Mouse (Mus musculus) midbrain, postnatal 0 days (tissue): Measurements from ENCODE around the gene Srgap2. TPM values are rescaled to one million over a fixed set of nuclear protein-coding genes. Genes with fewer than 3 reads are reported as not detected.

Experiments
- ATAC-seq: fragments of 200-750 bp; cut with Nextera tagmentation; 2 replicates; pipeline ENCODE4 v1.8.0; 2017; ENCODE audit warnings: moderate number of reproducible peaks, mild to moderate bottlenecking, moderate TSS enrichment, moderate library complexity; ENCODE audit not compliant: low FRiP score
- DNase-seq: peaks from one replicate; pipeline ENCODE4 v3.0.0-alpha.2; 2015; ENCODE audit warnings: low spot score
- H3K27ac ChIP-seq: fragments of 300-500 bp; sonication (generic); 2 replicates; pipeline ENCODE4 v1.5.1; 2014; ENCODE audit warnings: low read depth, mild to moderate bottlenecking, low read length, mixed read lengths
- H3K27me3 ChIP-seq: fragments of 300-500 bp; sonication (generic); 2 replicates; pipeline ENCODE4 v1.6.1; 2014; ENCODE audit warnings: low read length, control low read depth, mixed read lengths; ENCODE audit not compliant: insufficient read depth
- H3K36me3 ChIP-seq: fragments of 300-500 bp; sonication (generic); 2 replicates; pipeline ENCODE4 v1.6.1; 2014; ENCODE audit warnings: low read length, control low read depth, mixed read lengths; ENCODE audit not compliant: insufficient read depth
- H3K4me1 ChIP-seq: fragments of 300-500 bp; sonication (generic); 2 replicates; pipeline ENCODE4 v1.6.1; 2014; ENCODE audit warnings: mild to moderate bottlenecking, control low read depth, antibody characterized with exemption, low read length, mixed read lengths; ENCODE audit not compliant: insufficient read depth
- H3K4me2 ChIP-seq: fragments of 300-500 bp; sonication (generic); 2 replicates; pipeline ENCODE4 v1.6.1; 2014; ENCODE audit warnings: low read depth, mild to moderate bottlenecking, low read length, mixed read lengths; ENCODE audit not compliant: poor library complexity, severe bottlenecking
- H3K4me3 ChIP-seq: fragments of 300-500 bp; sonication (generic); 2 replicates; pipeline ENCODE4 v1.5.1; 2014; ENCODE audit warnings: low read depth, mild to moderate bottlenecking, low read length, moderate library complexity
- H3K9ac ChIP-seq: fragments of 300-500 bp; sonication (generic); replicated peaks from 2 replicates; pipeline ENCODE4 v1.6.1; 2014; ENCODE audit warnings: mild to moderate bottlenecking, low read length, moderate library complexity, mixed read lengths; ENCODE audit not compliant: poor library complexity, severe bottlenecking
- H3K9me3 ChIP-seq: fragments of 300-500 bp; sonication (generic); 2 replicates; pipeline ENCODE4 v1.6.1; 2016; ENCODE audit warnings: low read length, control low read depth
- CTCF ChIP-seq: IDR thresholded peaks from 2 replicates; pipeline ENCODE4 v1.5.1; 2016; ENCODE audit warnings: antibody characterized with exemption, mild to moderate bottlenecking
- WGBS: fragments of 180-500 bp; shearing (Covaris S2); extraction: QIAGEN DNeasy Blood & Tissue Kit; methylation state at CpG from one replicate; pipeline ENCODE4 v1.1.7; 2014; 5-methylcytosine and 5-hydroxymethylcytosine counted together
- polyA plus RNA-seq: library from polyadenylated mRNA; unstranded; fragments of >200 nt; fragmentation: Nextera tagmentation; extraction: Ambion mirVana; gene quantifications from 2 replicates; pipeline ENCODE4 v1.2.1, GENCODE M21; 2015
- total RNA-seq: library from RNA; depleted of rRNA; stranded (reverse); fragments of >200 nt; gene quantifications from 2 replicates; pipeline ENCODE4 v1.2.3, GENCODE M21; 2014

Gene Srgap2
- total and polyA plus RNA-seq, 2 experiments from 2014 or later, result 26.9 to 76.1 TPM

- DNase-seq (peak; percentile 51), ATAC-seq (no peak)
- Histone ChIP-seq H3K27ac (peak overlapping the region; percentile 87; the same call in 1 of the 2 replicates), H3K9me3 (no peaks in the 10 kb centered on the region), H3K4me3 (peak overlapping the region; percentile 86), H3K27me3 (no peaks in the 10 kb centered on the region), H3K4me1 (peaks cover 11% of the 10 kb centered on the region; the same call in 1 of the 2 replicates), H3K36me3 (no peaks in the 10 kb centered on the region), H3K9ac (peak overlapping the region; percentile 65), H3K4me2 (peak overlapping the region; percentile 84)
- TF ChIP-seq CTCF, result no peak
- WGBS, result 28% methylated on average over 3 of the region's 3 CpGs
Measured at GRCm38 (mm10) chr1:131523794-131524193, 3.4 kb downstream of the Srgap2 start.

GRCm38 (mm10) chr1:131516588-131516987, 10.6 kb downstream of the Srgap2 start:
- Histone ChIP-seq H3K4me1 (no peaks in the 10 kb centered on the region), H3K9ac (no peak overlapping the region), H3K27ac (no peak overlapping the region), H3K9me3 (no peaks in the 10 kb centered on the region), H3K4me2 (no peak overlapping the region), H3K27me3 (no peaks in the 10 kb centered on the region), H3K36me3 (no peaks in the 10 kb centered on the region), H3K4me3 (no peak overlapping the region)
- DNase-seq (no peak), ATAC-seq (no peak)
- 83% methylated on average over 3 of the region's 3 CpGs for WGBS
- no peak for TF ChIP-seq CTCF

- TF ChIP-seq CTCF, result no peak
- no peaks in the 10 kb centered on the region for H3K9me3 ChIP-seq
- no peak for DNase-seq
- no peaks in the 10 kb centered on the region for H3K4me1 ChIP-seq
- WGBS, result 100% methylated on average over 1 of the region's 1 CpGs
- no peaks in the 10 kb centered on the region for H3K36me3 ChIP-seq
- no peak overlapping the region for H3K27ac ChIP-seq
- no peak overlapping the region for H3K9ac ChIP-seq
- H3K4me3 ChIP-seq, result no peak overlapping the region
- ATAC-seq, result no peak
- H3K4me2 ChIP-seq, result no peak overlapping the region
- no peaks in the 10 kb centered on the region for H3K27me3 ChIP-seq
Measured at GRCm38 (mm10) chr1:131514197-131514596, 13.0 kb downstream of the Srgap2 start.

- WGBS, result 97% methylated on average over 2 of the region's 2 CpGs
- ATAC-seq, result no peak
- no peak for TF ChIP-seq CTCF
Measured at GRCm38 (mm10) chr1:131513136-131513535, 14.0 kb downstream of the Srgap2 start.

GRCm38 (mm10) chr1:131511661-131512500, 15.3 kb downstream of the Srgap2 start:
- H3K4me3 ChIP-seq, result no peak overlapping the region
- no peaks in the 10 kb centered on the region for H3K27me3 ChIP-seq
- DNase-seq (no peak), ATAC-seq (no peak)
- TF ChIP-seq CTCF, result no peak
- WGBS, result 76% methylated on average over 3 of the region's 3 CpGs
- H3K36me3 ChIP-seq, result no peaks in the 10 kb centered on the region
- H3K4me2 ChIP-seq, result no peak overlapping the region
- H3K4me1 ChIP-seq, result no peaks in the 10 kb centered on the region
- H3K27ac ChIP-seq, result no peak overlapping the region
- no peaks in the 10 kb centered on the region for H3K9me3 ChIP-seq
- no peak overlapping the region for H3K9ac ChIP-seq

More at GRCm38 (mm10) chr1:131513136-131513535, 14.0 kb downstream of the Srgap2 start:
- no peaks in the 10 kb centered on the region for H3K4me1 ChIP-seq
- no peak overlapping the region for H3K9ac ChIP-seq
- no peak overlapping the region for H3K4me2 ChIP-seq
- H3K4me3 ChIP-seq, result no peak overlapping the region
- H3K9me3 ChIP-seq, result no peaks in the 10 kb centered on the region
- H3K36me3 ChIP-seq, result no peaks in the 10 kb centered on the region
- H3K27me3 ChIP-seq, result no peaks in the 10 kb centered on the region
- H3K27ac ChIP-seq, result no peak overlapping the region
- no peak for DNase-seq

- Histone ChIP-seq H3K27ac (no peak overlapping the region), H3K4me3 (no peak overlapping the region), H3K4me2 (no peak overlapping the region), H3K27me3 (no peaks in the 10 kb centered on the region), H3K9me3 (no peaks in the 10 kb centered on the region), H3K9ac (no peak overlapping the region), H3K36me3 (no peaks in the 10 kb centered on the region), H3K4me1 (no peaks in the 10 kb centered on the region; the same call in 1 of the 2 replicates)
- DNase-seq (no peak), ATAC-seq (no peak)
- TF ChIP-seq CTCF, result no peak
Measured at GRCm38 (mm10) chr1:131511131-131511530, 16.0 kb downstream of the Srgap2 start.
